Mouse (Mus musculus) liver, embryonic 14.5 days (tissue): ENCODE results near the gene Igf2.

Experiments
- CTCF ChIP-seq: IDR thresholded peaks from 2 replicates; pipeline ENCODE4 v1.5.1; 2016; ENCODE audit warnings: antibody characterized with exemption, low read depth, control low read depth
- EP300 ChIP-seq: IDR thresholded peaks from 2 replicates; pipeline ENCODE4 v1.6.1; 2016; ENCODE audit warnings: antibody characterized with exemption, low read depth

DNA sequence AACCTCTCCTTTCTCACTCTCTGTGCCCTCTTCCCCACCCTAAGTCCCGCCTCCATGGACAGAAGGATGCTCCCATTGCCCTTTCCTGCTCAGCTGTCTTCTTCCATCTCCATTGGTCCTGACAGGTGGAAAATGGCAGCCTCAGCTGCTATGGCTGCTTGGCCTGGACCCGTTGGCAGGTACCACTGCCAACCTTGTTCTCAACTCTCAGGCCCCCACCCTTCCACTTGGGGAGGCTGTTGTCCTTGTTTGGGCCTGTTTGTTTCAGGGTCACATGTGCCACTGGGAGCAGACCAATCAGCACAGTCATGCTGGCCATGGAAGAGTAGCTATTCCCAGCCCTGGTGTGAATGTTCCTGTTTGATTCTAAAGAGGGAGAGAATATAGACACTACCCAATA, 65.7 kb downstream of the Igf2 start:
- no peak for TF ChIP-seq CTCF
- TF ChIP-seq EP300, result no peak
